ENCODE assay signal across 8 mouse cellular contexts in genomic region chr14:55918240-55919082, GRCm38 (mm10). TPM values are rescaled to one million over a fixed set of nuclear protein-coding genes. Genes with fewer than 3 reads are reported as not detected.
DNase-seq lines count a peak whose midpoint lies in the region; ATAC-seq and TF ChIP-seq lines count a peak whose summit lies in the region.

No protein-coding gene starts in this region.

- TF ChIP-seq CTCF in small intestine, adult 2 months (IDR thresholded peaks at IDR 0.05; ENCODE audit: extremely low read depth, insufficient read length, insufficient replicate concordance, low read depth, low read length) = peak; percentile 1; the same call in 1 of the 2 replicates

- H3K9me3 ChIP-seq in midbrain, embryonic 11.5 days (ENCODE audit: control insufficient read depth, low read length) = no peaks in the 10 kb centered on the region

- no peaks in the 10 kb centered on the region for H3K36me3 ChIP-seq in midbrain, embryonic 11.5 days (ENCODE audit: control insufficient read depth, insufficient read depth, low read length)
- H3K36me3 ChIP-seq in small intestine, adult 2 months (ENCODE audit: control insufficient read depth, insufficient read depth, low read length) = no peaks in the 10 kb centered on the region

- H3K27ac ChIP-seq in midbrain, embryonic 11.5 days (ENCODE audit: low read depth, low read length) = no peak overlapping the region
- H3K27ac ChIP-seq in small intestine, adult 2 months (ENCODE audit: insufficient read depth, low read depth, low read length) = no peak overlapping the region

- TF ChIP-seq POLR2A in small intestine, adult 2 months (IDR thresholded peaks at IDR 0.05; ENCODE audit: low read depth, low read length) = no peak

- H3K4me1 ChIP-seq in midbrain, embryonic 11.5 days (ENCODE audit: control insufficient read depth, insufficient read depth, low read length) = no peaks in the 10 kb centered on the region; the same call in 1 of the 2 replicates
- no peaks in the 10 kb centered on the region for H3K4me1 ChIP-seq in small intestine, adult 2 months (ENCODE audit: control insufficient read depth, insufficient read depth, insufficient read length, low read length)

- H3K4me3 ChIP-seq in midbrain, embryonic 11.5 days (ENCODE audit: low read depth, low read length) = no peak overlapping the region
- H3K4me3 ChIP-seq in small intestine, adult 2 months (ENCODE audit: low read depth, low read length) = no peak overlapping the region

- intact Hi-C loops in left cerebral cortex, postnatal 10 days (cut with DNase I) = loop anchor here (5.0 to 10.0 kb wide), 4 partner anchors 46 to 234 kb away; partner anchors contain the start of genes Adcy4, Ltb4r2 and Tinf2

- WGBS in midbrain, embryonic 11.5 days = 43% methylated on average over 14 of the region's 14 CpGs
- WGBS in small intestine, adult 2 months = 18% methylated on average over 14 of the region's 14 CpGs

- peak overlapping the region; percentile 15; the same call in 1 of the 2 replicates for H3K4me2 ChIP-seq in midbrain, embryonic 11.5 days

- peak overlapping the region; percentile 38; the same call in 1 of the 2 replicates for H3K9ac ChIP-seq in midbrain, embryonic 11.5 days (ENCODE audit: low read length)

- DNase-seq in gastrocnemius, adult 18-20 months (ENCODE audit: low spot score) = peak; percentile 82
- DNase-seq in gastrocnemius, postnatal 25 days = no peak
- peak; percentile 77 for DNase-seq in cerebellum, adult 9-11 months
- peak; percentile 52 to 92 for DNase-seq in frontal cortex, adult 2 months (ENCODE audit: extremely low spot score in 1 of 2, low spot score in 1 of 2)
- peak; percentile 94 for DNase-seq in induced T-regulatory cell, adult 2 months (ENCODE audit: low read depth)
- DNase-seq in left cerebral cortex, postnatal 10 days (ENCODE audit: extremely low spot score in 1 of 2, low spot score in 2 of 2) = peak; percentile 75 to 80
- peak; percentile 98 for DNase-seq in midbrain, embryonic 11.5 days (ENCODE audit: low spot score, missing footprints)

- ATAC-seq in midbrain, embryonic 11.5 days (ENCODE audit: low FRiP score) = peak; percentile 70; the same call in 1 of the 2 replicates

- H3K27me3 ChIP-seq in midbrain, embryonic 11.5 days (ENCODE audit: control insufficient read depth, insufficient read depth, low read length) = no peaks in the 10 kb centered on the region
- H3K27me3 ChIP-seq in small intestine, adult 2 months (ENCODE audit: control insufficient read depth, insufficient read depth, low read length) = no peaks in the 10 kb centered on the region

RNA-seq across cellular contexts. Expression of gene Sdr39u1, which starts 18.4 kb away (rescaled TPM):
- 100 to 1,000 TPM; 125 to 126 TPM for total RNA-seq in gastrocnemius, adult 18-20 months (2021)
- 10 to 100 TPM; 95.7 to 98.1 TPM for total RNA-seq in gastrocnemius, postnatal 25 days (2021)
- 122 and 128 TPM in 2 replicates for polyA plus RNA-seq in frontal cortex, adult 2 months (2012; rRNA removed)
- total RNA-seq in left cerebral cortex, postnatal 10 days (2021) = 10 to 100 TPM; 90.4 to 96.1 TPM
- 25.0 and 27.8 TPM in 2 replicates for polyA plus RNA-seq in midbrain, embryonic 11.5 days (2014; fragmentation: Nextera tagmentation; extraction: Ambion mirVana)
- 17.8 and 34.0 TPM in 2 replicates for polyA plus RNA-seq in small intestine, adult 2 months (2012; rRNA removed)

RNA-seq across cellular contexts. Expression of gene Cma1, which starts 26.0 kb away (rescaled TPM):
- 1 to 10 TPM; 3.2 to 3.3 TPM for total RNA-seq in gastrocnemius, adult 18-20 months (2021)
- 1 to 10 TPM; 2.7 to 4.1 TPM for total RNA-seq in gastrocnemius, postnatal 25 days (2021)
- 0.08 and 0.11 TPM in 2 replicates for polyA plus RNA-seq in frontal cortex, adult 2 months (2012; rRNA removed)
- total RNA-seq in left cerebral cortex, postnatal 10 days (2021) = under 1 TPM in 1 of 2 experiments, not detected in 1; 0.43 TPM
- polyA plus RNA-seq in midbrain, embryonic 11.5 days (2014; fragmentation: Nextera tagmentation; extraction: Ambion mirVana) = not detected in 2 replicates
- 0.60 TPM in 1 of 2 replicates, not detected in the other for polyA plus RNA-seq in small intestine, adult 2 months (2012; rRNA removed)

RNA-seq across cellular contexts. Expression of gene Cma2, which starts 32.3 kb away (rescaled TPM):
- not detected for total RNA-seq in gastrocnemius, adult 18-20 months (2021)
- total RNA-seq in gastrocnemius, postnatal 25 days (2021) = not detected
- polyA plus RNA-seq in frontal cortex, adult 2 months (2012; rRNA removed) = not detected in 2 replicates
- total RNA-seq in left cerebral cortex, postnatal 10 days (2021) = not detected
- not detected in 2 replicates for polyA plus RNA-seq in midbrain, embryonic 11.5 days (2014; fragmentation: Nextera tagmentation; extraction: Ambion mirVana)
- polyA plus RNA-seq in small intestine, adult 2 months (2012; rRNA removed) = 0.86 TPM in 1 of 2 replicates, not detected in the other

RNA-seq across cellular contexts. Expression of gene Khnyn, which starts 33.7 kb away (rescaled TPM):
- total RNA-seq in gastrocnemius, adult 18-20 months (2021) = 1 to 10 TPM; 5.4 to 5.5 TPM
- 1 to 10 TPM; 7.0 to 9.1 TPM for total RNA-seq in gastrocnemius, postnatal 25 days (2021)
- 10.3 and 12.2 TPM in 2 replicates for polyA plus RNA-seq in frontal cortex, adult 2 months (2012; rRNA removed)
- 10 to 100 TPM in 1 of 2 experiments, 1 to 10 TPM in 1; 9.8 to 11.3 TPM for total RNA-seq in left cerebral cortex, postnatal 10 days (2021)
- 8.5 and 8.7 TPM in 2 replicates for polyA plus RNA-seq in midbrain, embryonic 11.5 days (2014; fragmentation: Nextera tagmentation; extraction: Ambion mirVana)
- polyA plus RNA-seq in small intestine, adult 2 months (2012; rRNA removed) = 12.6 and 32.7 TPM in 2 replicates

RNA-seq across cellular contexts. Expression of gene Cbln3, which starts 34.3 kb away (rescaled TPM):
- total RNA-seq in gastrocnemius, adult 18-20 months (2021) = not detected
- total RNA-seq in gastrocnemius, postnatal 25 days (2021) = not detected
- 0.25 and 0.26 TPM in 2 replicates for polyA plus RNA-seq in frontal cortex, adult 2 months (2012; rRNA removed)
- total RNA-seq in left cerebral cortex, postnatal 10 days (2021) = under 1 TPM; 0.28 to 0.65 TPM
- 0.03 and 0.23 TPM in 2 replicates for polyA plus RNA-seq in midbrain, embryonic 11.5 days (2014; fragmentation: Nextera tagmentation; extraction: Ambion mirVana)
- 0.56 and 0.61 TPM in 2 replicates for polyA plus RNA-seq in small intestine, adult 2 months (2012; rRNA removed)
